Mouse (Mus musculus) intestine, embryonic 16.5 days (tissue): ENCODE results near the gene Shank2. TPM values are rescaled to one million over a fixed set of nuclear protein-coding genes. Genes with fewer than 3 reads are reported as not detected.

Experiments used
- ATAC-seq: fragments of 200-750 bp; cut with Nextera tagmentation; 2 replicates; pipeline ENCODE4 v1.8.0; 2017; ENCODE audit warnings: moderate TSS enrichment, moderate library complexity
- H3K27ac ChIP-seq: fragments of 300-500 bp; sonication (generic); 2 replicates; pipeline ENCODE4 v1.5.1; 2014; ENCODE audit warnings: mild to moderate bottlenecking, low read length
- H3K27me3 ChIP-seq: fragments of 300-500 bp; sonication (generic); replicated peaks from 2 replicates; pipeline ENCODE4 v1.6.1; 2014; ENCODE audit warnings: low read length, control low read depth, mixed read lengths; ENCODE audit not compliant: control insufficient read depth, insufficient read depth
- H3K36me3 ChIP-seq: fragments of 300-500 bp; sonication (generic); 2 replicates; pipeline ENCODE4 v1.6.1; 2014; ENCODE audit warnings: low read length, control low read depth; ENCODE audit not compliant: control insufficient read depth, insufficient read depth
- H3K4me1 ChIP-seq: fragments of 300-500 bp; sonication (generic); 2 replicates; pipeline ENCODE4 v1.6.1; 2014; ENCODE audit warnings: low read length, control low read depth, mixed read lengths; ENCODE audit not compliant: control insufficient read depth, insufficient read depth
- H3K4me2 ChIP-seq: fragments of 300-500 bp; sonication (generic); 2 replicates; pipeline ENCODE4 v1.6.1; 2014; ENCODE audit warnings: low read depth, low read length, control low read depth
- H3K4me3 ChIP-seq: fragments of 300-500 bp; sonication (generic); 2 replicates; pipeline ENCODE4 v1.5.1; 2014; ENCODE audit warnings: mild to moderate bottlenecking, low read length
- H3K9ac ChIP-seq: fragments of 300-500 bp; sonication (generic); 2 replicates; pipeline ENCODE4 v1.6.1; 2014; ENCODE audit warnings: low read depth, low read length
- H3K9me3 ChIP-seq: fragments of 300-500 bp; sonication (generic); 2 replicates; pipeline ENCODE4 v1.6.1; 2016; ENCODE audit warnings: low read length, control low read depth; ENCODE audit not compliant: control insufficient read depth
- WGBS: fragments of 180-500 bp; shearing (Covaris S2); extraction: QIAGEN DNeasy Blood & Tissue Kit; methylation state at CpG from one replicate; pipeline ENCODE4 v1.1.7; 2014; 5-methylcytosine and 5-hydroxymethylcytosine counted together
- polyA plus RNA-seq: library from polyadenylated mRNA; unstranded; fragments of >200 nt; fragmentation: Nextera tagmentation; extraction: Ambion mirVana; gene quantifications from 2 replicates; pipeline ENCODE4 v1.2.1, GENCODE M21; 2015

Shank2 gene
- polyA plus RNA-seq, 1 experiment from 2014 or later: 1.0 TPM

DNA sequence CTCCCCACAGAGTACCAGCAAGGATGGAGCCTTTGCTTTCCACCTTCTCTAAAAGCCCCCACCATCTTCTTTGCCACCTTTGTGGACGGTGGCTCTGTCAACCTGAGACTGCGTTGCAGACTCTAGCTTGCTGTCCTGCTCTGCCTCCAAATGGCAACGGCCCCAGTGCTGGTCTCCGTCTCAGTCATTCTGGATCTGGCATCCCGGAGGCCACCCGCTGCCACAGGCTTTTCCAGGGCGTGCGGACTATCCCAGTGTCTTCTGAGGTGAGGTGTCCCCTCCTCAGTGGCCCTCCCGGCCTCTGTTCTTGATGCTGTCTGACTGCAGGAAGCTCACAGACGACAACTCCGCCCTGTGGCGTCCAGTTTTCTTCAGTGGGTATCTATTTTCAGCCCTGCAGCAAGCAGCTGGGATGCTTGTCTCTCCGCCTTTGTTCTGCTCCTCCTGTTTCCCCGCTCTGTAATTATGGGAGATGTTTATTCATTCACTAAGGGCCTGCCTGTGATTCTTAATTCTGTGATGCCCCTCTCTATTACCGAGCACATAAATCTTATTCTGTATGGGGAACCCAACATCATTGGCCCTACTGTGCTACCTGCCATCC lies 159.0 kb downstream of the Shank2 start:
- WGBS: 88% methylated on average over 15 of the region's 15 CpGs
- H3K36me3 ChIP-seq: no peaks in the 10 kb centered on the region
- no peak overlapping the region for H3K9ac ChIP-seq

DNA sequence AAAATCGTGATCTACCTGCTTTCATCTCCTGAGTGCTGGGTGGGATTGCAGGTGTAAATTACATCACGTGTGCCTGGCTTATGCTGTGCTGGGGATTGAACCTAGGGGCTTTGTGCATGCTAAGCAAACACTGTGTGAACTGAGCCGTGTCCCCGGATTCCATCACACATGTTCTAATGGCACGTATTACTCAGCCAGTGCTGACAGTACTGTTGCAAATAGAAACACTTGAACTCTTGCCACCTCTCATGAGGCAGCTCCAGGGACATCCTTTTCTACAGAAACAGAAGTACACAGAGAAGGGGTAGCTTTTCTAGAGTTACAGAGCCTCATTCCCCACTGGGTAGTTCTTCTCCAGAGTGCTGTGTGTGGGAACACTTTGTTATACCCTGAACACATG lies 168.5 kb downstream of the Shank2 start:
- Histone ChIP-seq H3K4me1 (0 out of 2 replicates have a peak, but pooled peaks cover under 1% of the 10 kb centered on the region), H3K9ac (no peak overlapping the region), H3K4me3 (no peak overlapping the region), H3K27ac (no peak overlapping the region), H3K36me3 (no peaks in the 10 kb centered on the region), H3K9me3 (no peaks in the 10 kb centered on the region), H3K27me3 (peaks cover under 1% of the 10 kb centered on the region; the same call in 1 of the 2 replicates), H3K4me2 (no peak overlapping the region)
- no peak for ATAC-seq
- 74% methylated on average over 5 of the region's 5 CpGs for WGBS

More for the DNA sequence above, 159.0 kb downstream of the Shank2 start:
- H3K4me3 ChIP-seq: no peak overlapping the region
- H3K27me3 ChIP-seq: no peaks in the 10 kb centered on the region
- H3K4me1 ChIP-seq: no peaks in the 10 kb centered on the region
- no peaks in the 10 kb centered on the region for H3K9me3 ChIP-seq
- no peak overlapping the region for H3K27ac ChIP-seq
- no peak for ATAC-seq
- no peak overlapping the region for H3K4me2 ChIP-seq

DNA sequence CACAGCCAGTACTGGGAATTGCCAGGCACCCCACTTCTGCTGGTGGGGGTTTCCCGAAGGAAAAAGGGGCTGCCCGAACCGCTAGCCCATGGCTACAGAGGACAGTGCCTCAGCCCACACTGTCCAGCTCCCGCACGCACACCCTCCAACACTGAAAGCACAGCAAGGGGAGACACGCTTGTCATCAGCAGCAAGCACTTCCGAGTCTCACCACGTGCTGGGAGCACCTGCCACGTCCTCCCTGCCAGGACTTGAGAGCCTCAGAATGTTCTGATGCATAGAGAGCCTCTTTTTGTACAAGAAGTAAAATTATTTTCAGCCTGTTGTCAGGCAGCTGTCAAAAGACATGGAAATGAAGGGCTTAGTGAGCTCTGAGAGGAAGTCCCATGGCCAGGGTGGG lies 169.0 kb downstream of the Shank2 start:
- H3K27me3 ChIP-seq: peaks cover 4% of the 10 kb centered on the region
- peaks cover 4% of the 10 kb centered on the region; the same call in 1 of the 2 replicates for H3K4me1 ChIP-seq
- WGBS: 82% methylated on average over 9 of the region's 9 CpGs
- no peak for ATAC-seq
- no peak overlapping the region for H3K4me3 ChIP-seq
- no peaks in the 10 kb centered on the region for H3K9me3 ChIP-seq
- no peak overlapping the region for H3K9ac ChIP-seq
- H3K4me2 ChIP-seq: no peak overlapping the region
- no peak overlapping the region for H3K27ac ChIP-seq
- no peaks in the 10 kb centered on the region for H3K36me3 ChIP-seq

DNA sequence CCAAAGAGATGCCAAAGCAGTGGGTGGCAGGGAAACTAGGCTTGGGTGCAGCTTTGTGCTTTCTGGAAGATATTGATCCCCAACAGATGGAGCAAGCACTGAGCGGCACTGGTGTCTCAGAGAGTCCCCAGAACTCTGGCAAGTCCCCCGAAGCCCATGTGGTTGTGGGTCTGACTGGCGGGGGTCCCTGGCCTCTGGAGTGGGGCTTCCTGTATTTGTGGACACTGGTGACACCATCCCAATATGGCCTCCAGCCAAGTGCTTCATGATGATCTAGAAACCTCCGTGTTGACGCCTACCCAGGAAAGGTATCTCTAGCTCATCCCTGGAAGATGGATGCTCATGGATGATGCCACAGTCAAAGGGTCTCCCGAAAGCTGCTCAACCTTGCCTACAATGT lies 172.1 kb downstream of the Shank2 start:
- no peaks in the 10 kb centered on the region for H3K36me3 ChIP-seq
- ATAC-seq: no peak
- no peak overlapping the region for H3K4me3 ChIP-seq
- peaks cover 8% of the 10 kb centered on the region for H3K27me3 ChIP-seq
- H3K9ac ChIP-seq: no peak overlapping the region
- no peak overlapping the region for H3K4me2 ChIP-seq
- H3K4me1 ChIP-seq: peaks cover 4% of the 10 kb centered on the region; the same call in 1 of the 2 replicates
- no peaks in the 10 kb centered on the region for H3K9me3 ChIP-seq
- WGBS: 91% methylated on average over 6 of the region's 6 CpGs
- no peak overlapping the region for H3K27ac ChIP-seq

DNA sequence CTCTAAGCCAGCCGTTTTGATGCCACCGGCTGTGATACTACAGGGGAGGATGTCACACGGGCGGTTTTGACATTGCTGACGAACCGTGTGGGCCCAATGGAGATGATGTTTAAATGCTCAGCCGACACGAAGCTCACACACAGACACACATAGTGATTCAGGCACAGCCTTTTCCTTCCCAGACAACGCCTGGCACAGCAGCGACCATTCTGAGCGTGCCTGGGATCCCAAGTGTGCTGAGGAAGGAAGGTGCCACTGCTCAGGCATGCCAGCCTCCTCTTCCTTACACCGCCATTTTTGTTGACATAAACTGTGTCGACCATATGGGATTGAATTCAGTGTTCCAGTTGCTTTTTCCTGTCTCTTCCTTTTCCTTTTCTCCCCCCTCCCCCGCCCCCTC lies 172.6 kb downstream of the Shank2 start:
- H3K9ac ChIP-seq: no peak overlapping the region
- no peaks in the 10 kb centered on the region for H3K9me3 ChIP-seq
- 74% methylated on average over 14 of the region's 14 CpGs for WGBS
- H3K4me1 ChIP-seq: peaks cover 4% of the 10 kb centered on the region; the same call in 1 of the 2 replicates
- H3K36me3 ChIP-seq: no peaks in the 10 kb centered on the region
- no peak overlapping the region for H3K27ac ChIP-seq
- H3K4me2 ChIP-seq: no peak overlapping the region
- H3K4me3 ChIP-seq: no peak overlapping the region
- no peak for ATAC-seq
- H3K27me3 ChIP-seq: peaks cover 8% of the 10 kb centered on the region

DNA sequence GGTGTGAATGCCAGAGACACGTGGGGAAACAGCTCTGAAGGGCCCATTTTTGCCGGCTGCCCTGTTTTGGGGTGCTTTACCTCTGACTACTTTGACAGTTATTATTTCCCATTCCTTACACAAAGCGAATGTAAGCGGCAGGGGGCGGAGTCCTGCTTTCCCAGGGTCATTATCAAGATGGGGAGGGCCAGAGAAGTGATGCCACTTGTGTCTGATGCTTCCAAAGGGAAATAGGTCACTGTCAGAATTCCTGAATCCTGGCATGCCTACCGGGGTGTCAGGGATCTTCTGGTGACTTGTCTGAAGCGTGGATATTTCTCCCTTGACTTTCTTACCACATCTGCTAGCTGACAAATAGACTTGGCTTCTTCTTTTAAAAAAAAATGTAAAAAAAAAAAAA lies 173.3 kb downstream of the Shank2 start:
- no peak overlapping the region for H3K4me3 ChIP-seq
- H3K9ac ChIP-seq: no peak overlapping the region
- H3K27ac ChIP-seq: no peak overlapping the region
- WGBS: 26% methylated on average over 7 of the region's 7 CpGs
- H3K4me2 ChIP-seq: no peak overlapping the region
- peaks cover 4% of the 10 kb centered on the region; the same call in 1 of the 2 replicates for H3K4me1 ChIP-seq
- ATAC-seq: no peak
- no peaks in the 10 kb centered on the region for H3K36me3 ChIP-seq
- peaks cover 8% of the 10 kb centered on the region for H3K27me3 ChIP-seq
- no peaks in the 10 kb centered on the region for H3K9me3 ChIP-seq

DNA sequence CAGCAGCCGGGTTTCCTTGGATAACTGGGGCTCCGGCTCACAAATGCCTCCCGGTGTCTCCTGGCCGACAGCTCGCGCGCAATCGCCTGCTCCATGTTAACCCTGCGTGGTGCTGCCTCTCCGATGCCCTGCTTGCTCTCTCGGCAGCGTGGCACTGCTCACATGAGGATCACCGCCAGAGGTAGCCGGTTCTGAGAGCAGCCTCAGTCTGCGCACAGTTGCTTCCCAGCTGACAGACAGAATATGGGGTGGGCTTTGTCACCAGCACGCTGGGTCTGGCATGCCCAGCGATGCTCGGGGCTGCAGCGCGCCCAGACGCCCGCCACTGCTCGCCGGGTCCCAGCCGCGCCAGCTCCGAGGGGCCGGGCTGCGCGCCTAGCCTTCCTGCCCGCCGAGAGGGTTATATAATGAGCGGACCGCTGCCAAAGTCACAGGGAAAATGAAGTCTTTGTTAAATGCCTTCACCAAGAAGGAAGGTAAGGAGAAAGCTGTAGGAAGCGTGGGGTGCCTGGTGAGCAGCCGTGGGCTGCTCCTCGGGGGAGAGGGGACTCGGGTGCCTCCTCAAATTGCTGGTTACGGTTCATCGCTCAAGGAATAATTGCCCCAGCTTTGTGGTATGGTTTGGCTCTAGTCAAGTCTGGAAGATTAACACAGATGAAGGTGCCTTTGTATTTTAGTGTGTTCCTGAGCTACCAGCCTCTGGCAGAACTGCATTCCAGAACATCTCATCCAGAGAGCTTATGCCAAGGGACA lies 173.9 kb downstream of the Shank2 start:
- no peak for ATAC-seq
- Histone ChIP-seq H3K27me3 (peaks cover 8% of the 10 kb centered on the region), H3K27ac (no peak overlapping the region), H3K4me2 (0 out of 2 replicates have a peak overlapping the region, but pooled peaks have one; percentile 37), H3K4me1 (peaks cover 4% of the 10 kb centered on the region; the same call in 1 of the 2 replicates), H3K9me3 (no peaks in the 10 kb centered on the region), H3K4me3 (peak overlapping the region; percentile 9; the same call in 1 of the 2 replicates), H3K9ac (no peak overlapping the region), H3K36me3 (no peaks in the 10 kb centered on the region)
- WGBS: 11% methylated on average over 40 of the region's 40 CpGs

DNA sequence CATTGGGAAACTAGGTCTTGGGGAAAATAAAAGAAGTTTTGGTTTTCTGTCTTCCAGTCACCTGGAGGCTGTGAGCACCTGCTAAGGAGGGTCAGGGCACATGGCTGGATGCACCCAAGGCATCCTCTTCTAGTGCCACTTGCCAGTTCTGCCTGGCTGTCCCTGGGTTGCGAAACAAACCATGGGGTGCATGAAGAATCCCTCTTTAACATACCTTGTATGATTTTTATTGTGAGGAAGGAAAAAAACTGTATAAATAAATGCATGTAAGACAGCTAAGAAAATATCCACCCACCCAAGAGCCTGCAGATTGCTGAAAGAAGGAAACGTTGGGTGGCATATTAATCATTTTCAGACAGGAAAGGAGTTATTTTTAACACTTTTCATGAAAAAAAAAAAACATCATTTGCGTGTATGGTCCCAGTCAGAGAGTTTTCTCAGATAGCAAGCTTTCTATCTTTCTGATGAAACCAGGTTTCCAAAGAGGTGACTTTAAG lies 174.6 kb downstream of the Shank2 start:
- no peak overlapping the region for H3K4me3 ChIP-seq
- H3K9ac ChIP-seq: no peak overlapping the region
- H3K27ac ChIP-seq: no peak overlapping the region
- no peaks in the 10 kb centered on the region for H3K9me3 ChIP-seq
- 66% methylated on average over 3 of the region's 3 CpGs for WGBS
- ATAC-seq: no peak
- H3K4me1 ChIP-seq: peaks cover 4% of the 10 kb centered on the region; the same call in 1 of the 2 replicates
- H3K36me3 ChIP-seq: no peaks in the 10 kb centered on the region
- H3K27me3 ChIP-seq: peaks cover 8% of the 10 kb centered on the region
- H3K4me2 ChIP-seq: no peak overlapping the region

DNA sequence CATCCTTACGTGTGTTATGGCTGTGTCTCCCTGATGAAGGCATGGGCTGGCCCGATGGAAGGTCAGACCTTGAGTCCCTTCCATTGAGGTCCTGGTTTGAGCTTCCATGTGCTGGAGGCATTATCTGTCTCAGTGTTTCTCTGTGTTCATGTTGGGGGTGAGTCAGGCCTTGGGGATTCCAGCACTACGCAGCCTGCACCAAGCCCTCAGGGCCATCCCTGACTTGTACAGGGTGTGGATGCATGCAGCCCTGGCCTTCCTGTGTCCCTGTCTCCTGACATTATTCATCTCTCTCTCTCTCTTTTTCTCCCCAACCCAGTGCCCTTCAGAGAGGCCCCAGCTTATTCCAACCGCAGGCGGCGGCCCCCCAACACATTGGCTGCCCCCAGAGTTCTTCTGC lies 177.7 kb downstream of the Shank2 start:
- Histone ChIP-seq H3K27me3 (peaks cover 8% of the 10 kb centered on the region), H3K36me3 (no peaks in the 10 kb centered on the region), H3K9me3 (no peaks in the 10 kb centered on the region), H3K4me1 (peaks cover 4% of the 10 kb centered on the region; the same call in 1 of the 2 replicates), H3K4me2 (no peak overlapping the region), H3K4me3 (no peak overlapping the region), H3K27ac (no peak overlapping the region), H3K9ac (no peak overlapping the region)
- WGBS: 94% methylated on average over 6 of the region's 6 CpGs
- no peak for ATAC-seq
